Mouse (Mus musculus) G1E (cell line): ENCODE measurements at regions not wholly inside any gene's neighbourhood (a gene's known extent, or its start where the extent isn't known, plus 50 kb on each side); places are given as distances from the start of the nearest gene placed in this dataset.

ENCODE experiments used
- CTCF ChIP-seq: IDR thresholded peaks from 2 replicates; pipeline ENCODE4 v1.5.1; 2012; ENCODE audit warnings: low read depth, low read length, inconsistent platforms, mixed read lengths
- GATA1 ChIP-seq: IDR thresholded peaks from 2 replicates; pipeline ENCODE4 v1.6.1; 2012; ENCODE audit warnings: borderline replicate concordance, low read length, inconsistent platforms, mixed read lengths
- GATA2 ChIP-seq: IDR thresholded peaks from 2 replicates; pipeline ENCODE4 v1.6.1; 2012; ENCODE audit warnings: low read depth, low read length, inconsistent platforms, borderline replicate concordance
- POLR2AphosphoS5 ChIP-seq: IDR thresholded peaks from 2 replicates; pipeline ENCODE4 v1.6.1; 2012; ENCODE audit warnings: low read depth, low read length, inconsistent platforms; ENCODE audit not compliant: insufficient replicate concordance
- TAL1 ChIP-seq: conservative IDR thresholded peaks from 2 replicates; pipeline ENCODE4 v1.6.1; 2012; ENCODE audit warnings: low read depth, low read length, inconsistent platforms, mixed read lengths

- TF ChIP-seq CTCF (no peak), POLR2AphosphoS5 (no peak), TAL1 (no peak), GATA1 (no peak), GATA2 (no peak)
Observed at GRCm38 (mm10) chr17:45235401-45235800, 198.1 kb downstream of the Cdc5l start.
